Mouse (Mus musculus) forebrain, embryonic 13.5 days (tissue): ENCODE results near the gene Ppp1r37. TPM values are rescaled to one million over a fixed set of nuclear protein-coding genes. Genes with fewer than 3 reads are reported as not detected.

ENCODE experiments used
- ATAC-seq: fragments of 200-750 bp; cut with Nextera tagmentation; 2 replicates; pipeline ENCODE4 v1.8.0; 2017
- H3K27ac ChIP-seq: fragments of 300-500 bp; sonication (generic); 2 replicates; pipeline ENCODE4 v1.5.1; 2015; ENCODE audit warnings: inconsistent platforms, mild to moderate bottlenecking, moderate library complexity
- H3K27me3 ChIP-seq: fragments of 300-500 bp; sonication (generic); 2 replicates; pipeline ENCODE4 v1.6.1; 2015; ENCODE audit warnings: mild to moderate bottlenecking, inconsistent platforms
- H3K36me3 ChIP-seq: fragments of 300-500 bp; sonication (generic); 2 replicates; pipeline ENCODE4 v1.6.1; 2015; ENCODE audit warnings: mild to moderate bottlenecking, inconsistent platforms; ENCODE audit not compliant: poor library complexity, severe bottlenecking
- H3K4me1 ChIP-seq: fragments of 300-500 bp; sonication (generic); 2 replicates; pipeline ENCODE4 v1.6.1; 2015; ENCODE audit warnings: inconsistent platforms
- H3K4me2 ChIP-seq: fragments of 300-500 bp; sonication (generic); 2 replicates; pipeline ENCODE4 v1.6.1; 2015; ENCODE audit warnings: inconsistent platforms, mild to moderate bottlenecking, moderate library complexity
- H3K4me3 ChIP-seq: fragments of 300-500 bp; sonication (generic); 2 replicates; pipeline ENCODE4 v1.5.1; 2015; ENCODE audit warnings: mild to moderate bottlenecking, inconsistent platforms
- H3K9ac ChIP-seq: fragments of 300-500 bp; sonication (generic); 2 replicates; pipeline ENCODE4 v1.6.1; 2015; ENCODE audit warnings: mild to moderate bottlenecking, inconsistent platforms
- H3K9me3 ChIP-seq: fragments of 300-500 bp; sonication (generic); replicated peaks from 2 replicates; pipeline ENCODE4 v1.6.1; 2016; ENCODE audit warnings: inconsistent platforms
- WGBS: fragments of 180-500 bp; shearing (Covaris S2); methylation state at CpG from one replicate; pipeline ENCODE4 v1.1.7; 2015; 5-methylcytosine and 5-hydroxymethylcytosine counted together
- polyA plus RNA-seq: library from polyadenylated mRNA; unstranded; fragments of >200 nt; fragmentation: Nextera tagmentation; extraction: Ambion mirVana; gene quantifications from 2 replicates; pipeline ENCODE4 v1.2.1, GENCODE M21; 2015

Gene Ppp1r37
- polyA plus RNA-seq, 1 experiment from 2014 or later: 22.4 TPM

GRCm38 (mm10) chr7:19564455-19564854 lies 1.6 kb upstream of the Ppp1r37 start:
- ATAC-seq: no peak
- 88% methylated on average over 4 of the region's 4 CpGs for WGBS
- no peak overlapping the region for H3K27ac ChIP-seq

DNA sequence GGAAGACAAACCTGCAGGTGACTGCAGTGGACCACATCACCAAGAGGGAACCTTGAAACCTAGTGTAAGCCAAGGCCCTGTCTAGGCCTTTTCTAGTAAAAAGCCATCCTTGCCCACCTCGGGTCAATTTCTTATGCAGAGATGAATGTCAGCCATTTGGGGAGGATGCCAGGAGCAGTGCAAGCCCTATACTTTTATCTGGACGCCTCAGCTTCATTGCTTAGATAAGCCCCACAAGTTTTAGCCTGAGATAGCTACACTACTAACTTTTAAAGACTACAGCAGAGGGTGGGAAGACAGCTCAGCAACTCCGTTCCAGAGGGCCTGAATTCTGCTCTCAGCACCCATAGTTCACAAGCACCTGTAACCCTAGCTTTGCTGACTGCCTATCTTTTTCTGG lies 1.0 kb upstream of the Ppp1r37 start:
- Histone ChIP-seq H3K27ac (no peak overlapping the region), H3K4me1 (peaks cover 38% of the 10 kb centered on the region), H3K27me3 (no peaks in the 10 kb centered on the region), H3K4me2 (peak overlapping the region; percentile 99; the same call in 1 of the 2 replicates), H3K9ac (no peak overlapping the region), H3K4me3 (peak overlapping the region; percentile 94; the same call in 1 of the 2 replicates), H3K9me3 (0 out of 2 replicates have a peak, but pooled peaks cover 5% of the 10 kb centered on the region), H3K36me3 (peaks cover 34% of the 10 kb centered on the region)
- WGBS: 94% methylated on average over 3 of the region's 3 CpGs
- ATAC-seq: no peak

More at GRCm38 (mm10) chr7:19564455-19564854, 1.6 kb upstream of the Ppp1r37 start:
- Histone ChIP-seq H3K36me3 (peaks cover 40% of the 10 kb centered on the region), H3K4me1 (peaks cover 32% of the 10 kb centered on the region), H3K9me3 (0 out of 2 replicates have a peak, but pooled peaks cover 5% of the 10 kb centered on the region), H3K4me3 (no peak overlapping the region), H3K4me2 (no peak overlapping the region), H3K27me3 (no peaks in the 10 kb centered on the region), H3K9ac (no peak overlapping the region)

GRCm38 (mm10) chr7:19561765-19562642 lies 872 bp downstream of the Ppp1r37 start:
- ATAC-seq: peak; percentile 91
- WGBS: under 1% methylated on average over 97 of the region's 102 CpGs
- no peaks in the 10 kb centered on the region for H3K27me3 ChIP-seq
- peaks cover 48% of the 10 kb centered on the region for H3K4me1 ChIP-seq
- peak overlapping the region; percentile 99 for H3K4me2 ChIP-seq
- peak overlapping the region; percentile 92 for H3K27ac ChIP-seq
- H3K36me3 ChIP-seq: peaks cover 35% of the 10 kb centered on the region
- peak overlapping the region; percentile 94 for H3K4me3 ChIP-seq
- H3K9ac ChIP-seq: peak overlapping the region; percentile 98
- 0 out of 2 replicates have a peak, but pooled peaks cover 5% of the 10 kb centered on the region for H3K9me3 ChIP-seq

- peaks cover 48% of the 10 kb centered on the region for H3K4me1 ChIP-seq
- H3K4me2 ChIP-seq: peak overlapping the region; percentile 99
- ATAC-seq: no peak; the same call in 1 of the 2 replicates
- WGBS: 4% methylated on average over 11 of the region's 11 CpGs
- peaks cover 36% of the 10 kb centered on the region for H3K36me3 ChIP-seq
- peak overlapping the region; percentile 98 for H3K9ac ChIP-seq
- H3K27ac ChIP-seq: peak overlapping the region; percentile 92; the same call in 1 of the 2 replicates
- H3K27me3 ChIP-seq: no peaks in the 10 kb centered on the region
- H3K4me3 ChIP-seq: peak overlapping the region; percentile 94
- 0 out of 2 replicates have a peak, but pooled peaks cover 5% of the 10 kb centered on the region for H3K9me3 ChIP-seq
Observed at GRCm38 (mm10) chr7:19561431-19561764, 1.5 kb downstream of the Ppp1r37 start.

GRCm38 (mm10) chr7:19560491-19561260 lies 2.2 kb downstream of the Ppp1r37 start:
- peaks cover 48% of the 10 kb centered on the region for H3K4me1 ChIP-seq
- H3K36me3 ChIP-seq: peaks cover 36% of the 10 kb centered on the region
- H3K4me3 ChIP-seq: peak overlapping the region; percentile 94
- peak overlapping the region; percentile 98 for H3K9ac ChIP-seq
- H3K27ac ChIP-seq: no peak overlapping the region
- H3K9me3 ChIP-seq: 0 out of 2 replicates have a peak, but pooled peaks cover 5% of the 10 kb centered on the region
- ATAC-seq: no peak
- H3K4me2 ChIP-seq: peak overlapping the region; percentile 99
- WGBS: 28% methylated on average over 11 of the region's 11 CpGs
- no peaks in the 10 kb centered on the region for H3K27me3 ChIP-seq

DNA sequence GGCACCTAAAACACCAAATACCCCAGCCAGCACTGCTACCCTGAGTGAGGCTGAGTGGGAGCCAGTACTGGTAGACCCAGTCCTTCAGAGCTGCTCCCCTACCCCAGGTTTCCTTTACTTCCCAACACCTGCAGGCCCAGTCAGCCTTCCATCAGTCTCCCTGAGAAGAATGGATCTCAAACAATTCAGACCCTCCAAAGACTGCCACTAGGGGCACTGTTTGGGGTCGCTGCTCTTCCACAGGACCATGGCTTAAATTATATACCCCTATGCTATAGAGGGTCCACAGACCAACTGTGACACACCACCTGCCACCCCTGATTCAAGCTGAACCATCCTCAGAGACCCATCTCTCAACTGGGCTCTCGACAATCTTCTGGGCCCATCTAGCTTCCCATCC lies 3.9 kb downstream of the Ppp1r37 start:
- peaks cover 48% of the 10 kb centered on the region for H3K4me1 ChIP-seq

GRCm38 (mm10) chr7:19557982-19558900 lies 4.6 kb downstream of the Ppp1r37 start:
- H3K4me2 ChIP-seq: peak overlapping the region; percentile 33
- H3K4me3 ChIP-seq: 0 out of 2 replicates have a peak overlapping the region, but pooled peaks have one; percentile 4
- 95% methylated on average over 6 of the region's 6 CpGs for WGBS

More for the DNA sequence above, 3.9 kb downstream of the Ppp1r37 start:
- ATAC-seq: no peak
- Histone ChIP-seq H3K27me3 (no peaks in the 10 kb centered on the region), H3K27ac (no peak overlapping the region), H3K4me3 (0 out of 2 replicates have a peak overlapping the region, but pooled peaks have one; percentile 4), H3K9me3 (no peaks in the 10 kb centered on the region), H3K4me2 (peak overlapping the region; percentile 33), H3K9ac (no peak overlapping the region), H3K36me3 (peaks cover 29% of the 10 kb centered on the region)
- 40% methylated on average over 2 of the region's 2 CpGs for WGBS

DNA sequence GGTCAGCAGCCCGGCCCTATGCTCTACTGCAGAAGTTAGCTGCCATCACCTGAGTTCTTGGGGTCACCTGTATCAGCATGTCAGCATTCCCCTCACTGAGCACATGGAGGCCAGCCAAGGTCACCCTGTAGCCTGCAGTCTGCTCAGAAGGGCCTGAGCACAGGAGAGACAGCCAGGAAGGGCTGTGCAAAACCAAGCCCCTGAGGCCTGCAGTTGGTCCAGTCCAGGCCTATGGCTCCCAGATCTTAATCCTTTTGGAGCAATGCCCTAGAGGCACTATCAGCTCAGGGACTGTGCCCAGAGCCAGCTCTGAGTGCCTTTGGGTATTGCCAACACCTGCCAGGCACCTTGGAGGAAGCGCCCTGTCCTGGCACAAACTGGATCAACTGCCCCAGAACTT lies 5.8 kb downstream of the Ppp1r37 start:
- no peaks in the 10 kb centered on the region for H3K27me3 ChIP-seq
- no peak overlapping the region for H3K4me2 ChIP-seq
- peaks cover 42% of the 10 kb centered on the region for H3K36me3 ChIP-seq
- no peak for ATAC-seq
- H3K4me1 ChIP-seq: peaks cover 36% of the 10 kb centered on the region
- no peak overlapping the region for H3K4me3 ChIP-seq
- no peak overlapping the region for H3K9ac ChIP-seq
- H3K9me3 ChIP-seq: no peaks in the 10 kb centered on the region
- WGBS: 100% methylated on average over 2 of the region's 2 CpGs
- no peak overlapping the region for H3K27ac ChIP-seq

More at GRCm38 (mm10) chr7:19557982-19558900, 4.6 kb downstream of the Ppp1r37 start:
- H3K4me1 ChIP-seq: peaks cover 43% of the 10 kb centered on the region
- no peak for ATAC-seq
- H3K9ac ChIP-seq: 0 out of 2 replicates have a peak overlapping the region, but pooled peaks have one; percentile 9
- H3K9me3 ChIP-seq: no peaks in the 10 kb centered on the region
- no peaks in the 10 kb centered on the region for H3K27me3 ChIP-seq
- no peak overlapping the region for H3K27ac ChIP-seq
- peaks cover 32% of the 10 kb centered on the region for H3K36me3 ChIP-seq

DNA sequence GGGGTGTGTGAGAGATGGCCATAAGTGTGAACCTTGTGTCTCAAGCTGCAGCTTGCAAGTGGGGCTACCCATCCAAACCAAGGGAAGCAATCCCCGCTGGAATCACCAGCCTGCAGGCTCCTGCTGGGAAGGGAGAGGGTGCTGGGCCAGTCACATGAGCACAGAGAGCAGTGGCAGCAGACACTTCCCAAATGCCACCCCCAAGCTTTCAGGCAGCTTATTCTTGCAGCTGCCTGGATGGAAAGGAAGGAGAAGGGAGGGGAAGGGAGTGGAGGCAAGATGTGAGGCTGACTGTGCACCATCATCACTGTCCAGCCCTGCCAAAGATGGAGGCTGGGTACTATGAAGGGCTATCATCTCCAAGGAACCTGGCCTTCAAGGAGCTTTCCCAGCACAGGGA lies 8.7 kb downstream of the Ppp1r37 start:
- H3K9ac ChIP-seq: no peak overlapping the region
- no peak overlapping the region for H3K4me2 ChIP-seq
- peaks cover 45% of the 10 kb centered on the region for H3K36me3 ChIP-seq
- WGBS: 65% methylated on average over 1 of the region's 1 CpGs
- ATAC-seq: no peak
- H3K4me3 ChIP-seq: no peak overlapping the region
- no peak overlapping the region for H3K27ac ChIP-seq
- no peaks in the 10 kb centered on the region for H3K27me3 ChIP-seq
- peaks cover 13% of the 10 kb centered on the region for H3K4me1 ChIP-seq
- H3K9me3 ChIP-seq: no peaks in the 10 kb centered on the region

GRCm38 (mm10) chr7:19552443-19552842 lies 10.4 kb downstream of the Ppp1r37 start:
- Histone ChIP-seq H3K36me3 (peaks cover 39% of the 10 kb centered on the region), H3K4me2 (no peak overlapping the region), H3K27me3 (no peaks in the 10 kb centered on the region), H3K9me3 (no peaks in the 10 kb centered on the region), H3K27ac (no peak overlapping the region), H3K9ac (no peak overlapping the region), H3K4me3 (no peak overlapping the region), H3K4me1 (no peaks in the 10 kb centered on the region)
- WGBS: 70% methylated on average over 2 of the region's 2 CpGs
- no peak for ATAC-seq

DNA sequence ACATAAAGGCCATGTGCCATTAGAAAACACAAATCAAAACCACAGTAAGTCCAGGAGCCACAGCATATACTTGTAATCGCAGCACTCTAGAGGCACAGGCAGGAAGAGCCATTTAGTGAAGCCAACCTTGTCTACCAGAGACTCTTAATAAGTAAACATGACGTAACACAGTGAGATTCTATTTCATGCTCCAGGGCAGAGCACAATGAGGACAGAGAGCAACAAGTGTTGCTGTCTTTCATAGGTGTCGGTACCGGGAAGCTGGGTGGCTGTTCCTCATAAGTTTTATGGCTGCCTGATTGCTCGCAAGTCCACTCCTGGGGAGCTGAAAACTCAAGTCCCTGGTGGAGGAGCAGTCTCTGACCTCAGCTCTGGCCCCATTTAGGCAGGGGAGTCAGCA lies 11.2 kb downstream of the Ppp1r37 start:
- no peak overlapping the region for H3K4me2 ChIP-seq
- H3K4me1 ChIP-seq: 0 out of 2 replicates have a peak, but pooled peaks cover 4% of the 10 kb centered on the region
- ATAC-seq: no peak
- H3K27ac ChIP-seq: no peak overlapping the region
- WGBS: 90% methylated on average over 5 of the region's 5 CpGs
- no peak overlapping the region for H3K9ac ChIP-seq
- no peak overlapping the region for H3K4me3 ChIP-seq
- no peaks in the 10 kb centered on the region for H3K9me3 ChIP-seq
- no peaks in the 10 kb centered on the region for H3K27me3 ChIP-seq
- H3K36me3 ChIP-seq: peaks cover 35% of the 10 kb centered on the region
